Mouse (Mus musculus) lung, adult 2 months (tissue): ENCODE results near the gene Tns4. TPM values are rescaled to one million over a fixed set of nuclear protein-coding genes. Genes with fewer than 3 reads are reported as not detected.

Experiments
- DNase-seq: peaks from one replicate; pipeline ENCODE4 v3.0.0; 2022
- H3K4me1 ChIP-seq: fragments of 200-500 bp; 2 replicates; pipeline ENCODE4 v1.6.1; 2011; ENCODE audit warnings: low read length; ENCODE audit not compliant: control insufficient read depth, insufficient read depth
- H3K4me3 ChIP-seq: fragments of 200-500 bp; replicated peaks from 2 replicates; pipeline ENCODE3; 2011; ENCODE audit warnings: low read depth, mild to moderate bottlenecking, control low read depth, low read length; ENCODE audit errors: extremely low read depth
- CTCF ChIP-seq: fragments of 200-500 bp; IDR thresholded peaks from 2 replicates; pipeline ENCODE4 v1.5.1; 2011; ENCODE audit warnings: mild to moderate bottlenecking, low read length, control low read depth; ENCODE audit not compliant: insufficient read depth
- POLR2A ChIP-seq: fragments of 200-500 bp; IDR thresholded peaks from 2 replicates; pipeline ENCODE4 v1.6.1; 2011; ENCODE audit warnings: low read depth, mild to moderate bottlenecking, control low read depth, low read length, borderline replicate concordance; ENCODE audit errors: extremely low read depth
- WGBS: fragments of 180-500 bp; shearing (Covaris S2); methylation state at CpG from one replicate; pipeline ENCODE4 v1.1.7; 2018; 5-methylcytosine and 5-hydroxymethylcytosine counted together
- polyA plus RNA-seq: library from polyadenylated mRNA; depleted of rRNA; stranded (reverse); fragments of >200 nt; gene quantifications from 2 replicates; pipeline ENCODE4 v1.2.3, GENCODE M21; 2012

Tns4 gene
- polyA plus RNA-seq, 1 experiment: 4.9 TPM

GRCm38 (mm10) chr11:99130736-99131462 is 41.8 kb upstream of the Tns4 start:
- DNase-seq: no peak
- TF ChIP-seq POLR2A: no peak
- no peak for TF ChIP-seq CTCF
- WGBS: 70% methylated on average over 5 of the region's 5 CpGs
- H3K4me1 ChIP-seq: peaks cover 20% of the 10 kb centered on the region
- H3K4me3 ChIP-seq: no peak overlapping the region

- Histone ChIP-seq H3K4me1 (peaks cover 26% of the 10 kb centered on the region), H3K4me3 (no peak overlapping the region)
- WGBS: 49% methylated on average over 2 of the region's 2 CpGs
- no peak for DNase-seq
- TF ChIP-seq POLR2A (no peak), CTCF (no peak)
These were observed 40.2 kb upstream of the Tns4 start for GRCm38 (mm10) chr11:99129287-99129686.

GRCm38 (mm10) chr11:99127785-99128682 is 38.9 kb upstream of the Tns4 start:
- TF ChIP-seq POLR2A (no peak; the same call in 1 of the 2 replicates), CTCF (no peak)
- 39% methylated on average over 18 of the region's 18 CpGs for WGBS
- peak; percentile 41 for DNase-seq
- Histone ChIP-seq H3K4me1 (peaks cover 28% of the 10 kb centered on the region), H3K4me3 (no peak overlapping the region)

- peak; percentile 65; the same call in 1 of the 2 replicates for TF ChIP-seq POLR2A
- no peak for TF ChIP-seq CTCF
- peaks cover 24% of the 10 kb centered on the region for H3K4me1 ChIP-seq
- no peak overlapping the region for H3K4me3 ChIP-seq
- no peak for DNase-seq
- 20% methylated on average over 5 of the region's 5 CpGs for WGBS
These were observed 37.6 kb upstream of the Tns4 start for GRCm38 (mm10) chr11:99126482-99127253.

- Histone ChIP-seq H3K4me3 (no peak overlapping the region), H3K4me1 (peaks cover 24% of the 10 kb centered on the region)
- DNase-seq: no peak
- no peak for TF ChIP-seq CTCF
- no peak for TF ChIP-seq POLR2A
- 64% methylated on average over 10 of the region's 10 CpGs for WGBS
These were observed 35.5 kb upstream of the Tns4 start for GRCm38 (mm10) chr11:99124635-99125029.

- 21% methylated on average over 15 of the region's 15 CpGs for WGBS
- no peak overlapping the region for H3K4me3 ChIP-seq
- no peak for DNase-seq
- H3K4me1 ChIP-seq: peaks cover 24% of the 10 kb centered on the region
- peak; percentile 21; the same call in 1 of the 2 replicates for TF ChIP-seq CTCF
- TF ChIP-seq POLR2A: no peak
These were observed 35.0 kb upstream of the Tns4 start for GRCm38 (mm10) chr11:99123977-99124634.

- 73% methylated on average over 3 of the region's 3 CpGs for WGBS
- DNase-seq: no peak
- TF ChIP-seq CTCF: no peak
- TF ChIP-seq POLR2A: no peak
- peaks cover 19% of the 10 kb centered on the region for H3K4me1 ChIP-seq
- no peak overlapping the region for H3K4me3 ChIP-seq
These were observed 33.6 kb upstream of the Tns4 start for GRCm38 (mm10) chr11:99122703-99123102.

- no peak for TF ChIP-seq POLR2A
- no peak for TF ChIP-seq CTCF
- Histone ChIP-seq H3K4me3 (no peak overlapping the region), H3K4me1 (peaks cover 11% of the 10 kb centered on the region)
- 78% methylated on average over 14 of the region's 14 CpGs for WGBS
- DNase-seq: no peak
These were observed 32.1 kb upstream of the Tns4 start for GRCm38 (mm10) chr11:99121218-99121631.
